Mouse (Mus musculus) thymus, adult 2 months (tissue): Measurements from ENCODE around the gene Ap3b2.

ENCODE experiments used
- CTCF ChIP-seq: fragments of 200-500 bp; IDR thresholded peaks from 2 replicates; pipeline ENCODE4 v1.5.1; 2012; ENCODE audit warnings: mild to moderate bottlenecking, control low read depth, low read length, moderate library complexity, borderline replicate concordance; ENCODE audit not compliant: control insufficient read depth, poor library complexity, insufficient read depth; ENCODE audit errors: extremely low read depth
- POLR2A ChIP-seq: fragments of 200-500 bp; IDR thresholded peaks from 2 replicates; pipeline ENCODE4 v1.6.1; 2012; ENCODE audit warnings: mild to moderate bottlenecking, low read length, control low read depth, moderate library complexity; ENCODE audit not compliant: control insufficient read depth, poor library complexity, insufficient read depth; ENCODE audit errors: extremely low read depth

- TF ChIP-seq POLR2A (no peak), CTCF (no peak)
Measured at GRCm38 (mm10) chr7:81514906-81515590, 21.3 kb upstream of the Ap3b2 start.
